Mouse (Mus musculus): Measurements from ENCODE around the gene Nfya.

- TF ChIP-seq CTCF (conservative IDR thresholded peaks at IDR 0.05; ENCODE audit: insufficient read depth, insufficient read length, low read depth, low read length) (no peak), POLR2A (IDR thresholded peaks at IDR 0.05; ENCODE audit: low read depth, low read length) (no peak)
Measured at GRCm38 (mm10) chr17:48355822-48356221, 53.9 kb downstream of the Nfya start.

Data from kidney, adult 2 months (tissue).